Mouse (Mus musculus) ES-Bruce4 (cell line): ENCODE results near the gene Hvcn1. TPM values are rescaled to one million over a fixed set of nuclear protein-coding genes. Genes with fewer than 3 reads are reported as not detected.
A peak's percentile ranks its signal among the peaks of the same experiment; 100 is the strongest.
"Not testable (repeated sequence)": the region's sequence is repeated elsewhere in the genome, so short reads cannot be mapped to it uniquely, and the experiment has no call there.

Source experiments
- H3K27ac ChIP-seq: 2 replicates; pipeline ENCODE4 v1.5.1; 2012; ENCODE audit warnings: low read length, inconsistent platforms; ENCODE audit not compliant: insufficient read depth
- H3K27me3 ChIP-seq: 2 replicates; pipeline ENCODE4 v1.6.1; 2012; ENCODE audit warnings: mild to moderate bottlenecking, low read length, inconsistent platforms; ENCODE audit not compliant: control insufficient read depth, poor library complexity, insufficient read depth, severe bottlenecking
- H3K36me3 ChIP-seq: 2 replicates; pipeline ENCODE4 v1.6.1; 2012; ENCODE audit warnings: inconsistent platforms, mild to moderate bottlenecking, low read length, moderate library complexity; ENCODE audit not compliant: control insufficient read depth, poor library complexity, insufficient read depth, severe bottlenecking
- H3K4me1 ChIP-seq: one replicate; pipeline ENCODE4 v1.8.1; 2011; ENCODE audit warnings: low read length; ENCODE audit not compliant: control insufficient read depth, insufficient read depth
- H3K4me3 ChIP-seq: 2 replicates; pipeline ENCODE4 v1.5.1; 2011; ENCODE audit warnings: low read depth, mild to moderate bottlenecking, low read length
- H3K9ac ChIP-seq: 2 replicates; pipeline ENCODE4 v1.6.1; 2012; ENCODE audit warnings: low read depth, mild to moderate bottlenecking, inconsistent platforms; ENCODE audit not compliant: poor library complexity, severe bottlenecking
- H3K9me3 ChIP-seq: replicated peaks from 2 replicates; pipeline ENCODE4 v1.6.1; 2012; ENCODE audit warnings: mild to moderate bottlenecking, low read length, inconsistent platforms; ENCODE audit not compliant: control insufficient read depth, poor library complexity, insufficient read depth, severe bottlenecking
- CTCF ChIP-seq: IDR thresholded peaks from one replicate; pipeline ENCODE4 v1.8.1; 2011; ENCODE audit warnings: low read depth, low read length
- EP300 ChIP-seq: IDR thresholded peaks from 2 replicates; pipeline ENCODE4 v1.6.1; 2011; ENCODE audit warnings: low read depth, low read length; ENCODE audit not compliant: insufficient read depth
- POLR2A ChIP-seq: IDR thresholded peaks from one replicate; pipeline ENCODE4 v1.8.1; 2011; ENCODE audit warnings: low read length; ENCODE audit not compliant: insufficient read depth
- polyA plus RNA-seq: library from polyadenylated mRNA; stranded (reverse); fragments of >200 nt; gene quantifications from 2 replicates; pipeline ENCODE4 v1.2.4, GENCODE M21; 2011; ENCODE audit warnings: low read depth; ENCODE audit not compliant: missing spikeins, insufficient read depth, insufficient read length

The Hvcn1 gene
- polyA plus RNA-seq, 1 experiment: 10.6 TPM

- Histone ChIP-seq H3K4me3 (no peak overlapping the region), H3K9me3 (no peaks in the 10 kb centered on the region), H3K27me3 (no peaks in the 10 kb centered on the region), H3K27ac (no peak overlapping the region), H3K4me1 (peaks cover 4% of the 10 kb centered on the region), H3K36me3 (no peaks in the 10 kb centered on the region), H3K9ac (no peak overlapping the region)
- TF ChIP-seq CTCF: no peak
- TF ChIP-seq EP300: no peak
- no peak for TF ChIP-seq POLR2A
These were observed 4.3 kb downstream of the Hvcn1 start for GRCm38 (mm10) chr5:122210890-122211289.

DNA sequence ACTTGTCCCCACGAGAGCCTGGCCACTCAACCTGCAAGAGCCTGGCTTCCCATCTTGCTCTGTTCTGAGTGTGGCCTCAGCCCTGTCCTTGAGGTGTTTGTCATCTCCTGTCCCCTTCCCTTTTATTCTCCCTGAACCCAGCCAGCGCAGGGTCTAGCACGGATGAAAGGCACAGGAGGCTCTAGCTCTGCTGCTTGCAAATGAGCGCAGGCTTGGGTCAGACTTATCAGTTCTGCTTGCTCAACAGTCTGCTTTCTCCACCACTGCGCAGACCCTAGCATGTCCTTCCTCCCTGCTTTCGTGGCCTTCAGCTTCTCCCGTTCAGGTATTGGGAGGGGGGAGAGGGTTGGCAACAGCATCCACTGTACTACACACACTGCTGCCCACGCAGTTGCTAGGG, 5.5 kb downstream of the Hvcn1 start:
- peaks cover 4% of the 10 kb centered on the region for H3K4me1 ChIP-seq
- H3K4me3 ChIP-seq: no peak overlapping the region
- no peaks in the 10 kb centered on the region for H3K27me3 ChIP-seq
- TF ChIP-seq EP300 (no peak), POLR2A (no peak), CTCF (no peak)
- H3K27ac ChIP-seq: no peak overlapping the region
- no peaks in the 10 kb centered on the region for H3K9me3 ChIP-seq
- no peaks in the 10 kb centered on the region for H3K36me3 ChIP-seq
- no peak overlapping the region for H3K9ac ChIP-seq

DNA sequence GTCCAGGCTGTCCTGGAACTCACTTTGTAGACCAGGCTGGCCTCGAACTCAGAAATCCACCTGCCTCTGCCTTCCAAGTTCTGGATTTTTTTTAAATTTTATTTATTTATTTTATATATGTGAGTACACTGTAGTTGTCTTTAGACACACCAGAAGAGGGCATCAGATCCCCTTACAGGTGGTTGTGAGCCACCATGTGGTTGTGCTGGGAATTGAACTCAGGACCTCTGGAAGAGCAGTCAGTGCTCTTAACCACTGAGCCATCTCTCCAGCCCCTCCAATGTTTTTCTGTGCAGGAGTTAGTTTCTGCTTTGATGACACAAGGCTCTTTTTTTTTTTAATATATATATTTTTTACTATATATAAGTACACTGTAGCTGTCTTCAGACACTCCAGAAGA, 6.2 kb downstream of the Hvcn1 start:
- peak; percentile 28 for TF ChIP-seq CTCF
- not testable (repeated sequence) for H3K4me3 ChIP-seq, H3K27me3 ChIP-seq, H3K9ac ChIP-seq, H3K36me3 ChIP-seq, H3K27ac ChIP-seq, H3K9me3 ChIP-seq, H3K4me1 ChIP-seq

DNA sequence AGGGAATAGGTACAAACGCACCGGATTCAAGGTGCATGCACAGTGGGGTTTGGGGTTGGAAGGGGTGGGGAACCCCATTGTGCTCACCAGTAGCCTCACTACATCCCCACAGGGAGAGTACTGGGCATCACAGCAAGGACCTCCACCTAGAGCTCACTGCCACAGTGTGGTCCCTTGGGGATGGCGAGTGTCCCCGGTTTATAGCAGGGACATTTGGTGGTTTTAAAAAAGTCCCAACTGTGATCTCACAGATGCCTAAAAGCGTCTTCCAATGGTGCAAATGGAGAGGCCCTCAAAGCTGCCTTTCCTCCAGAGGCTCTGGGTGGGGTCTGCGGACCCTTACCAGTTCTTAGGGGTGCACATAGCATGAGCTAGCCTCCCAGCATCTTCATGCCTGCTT, 7.3 kb downstream of the Hvcn1 start:
- no peak overlapping the region for H3K4me3 ChIP-seq
- H3K36me3 ChIP-seq: no peaks in the 10 kb centered on the region
- peaks cover 4% of the 10 kb centered on the region for H3K4me1 ChIP-seq
- H3K9me3 ChIP-seq: no peaks in the 10 kb centered on the region
- TF ChIP-seq POLR2A (no peak), EP300 (no peak), CTCF (no peak)
- no peak overlapping the region for H3K27ac ChIP-seq
- H3K27me3 ChIP-seq: no peaks in the 10 kb centered on the region
- no peak overlapping the region for H3K9ac ChIP-seq

DNA sequence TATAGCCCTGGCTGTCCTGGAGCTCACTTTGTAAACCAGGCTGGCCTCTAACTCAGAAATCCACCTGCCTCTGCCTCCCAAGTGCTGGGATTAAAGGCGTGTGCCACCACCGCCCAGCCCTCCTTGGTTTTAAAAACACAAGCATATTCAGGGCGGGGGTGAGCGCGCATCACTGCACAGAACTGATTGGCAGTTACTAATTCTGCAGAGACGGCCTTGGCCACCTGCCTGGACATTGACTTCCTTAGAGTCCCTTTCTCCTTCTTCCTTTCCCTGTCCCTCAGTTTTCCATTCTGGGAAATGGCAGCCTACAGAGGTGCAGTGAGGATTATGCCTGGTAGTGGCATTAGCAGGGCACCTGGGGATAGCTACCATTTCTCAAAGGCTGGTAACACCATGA, 11.0 kb downstream of the Hvcn1 start:
- H3K27ac ChIP-seq: no peak overlapping the region
- H3K4me3 ChIP-seq: no peak overlapping the region
- no peaks in the 10 kb centered on the region for H3K9me3 ChIP-seq
- no peaks in the 10 kb centered on the region for H3K27me3 ChIP-seq
- no peak overlapping the region for H3K9ac ChIP-seq
- no peak for TF ChIP-seq CTCF
- TF ChIP-seq EP300: no peak
- TF ChIP-seq POLR2A: no peak
- no peaks in the 10 kb centered on the region for H3K36me3 ChIP-seq
- no peaks in the 10 kb centered on the region for H3K4me1 ChIP-seq

DNA sequence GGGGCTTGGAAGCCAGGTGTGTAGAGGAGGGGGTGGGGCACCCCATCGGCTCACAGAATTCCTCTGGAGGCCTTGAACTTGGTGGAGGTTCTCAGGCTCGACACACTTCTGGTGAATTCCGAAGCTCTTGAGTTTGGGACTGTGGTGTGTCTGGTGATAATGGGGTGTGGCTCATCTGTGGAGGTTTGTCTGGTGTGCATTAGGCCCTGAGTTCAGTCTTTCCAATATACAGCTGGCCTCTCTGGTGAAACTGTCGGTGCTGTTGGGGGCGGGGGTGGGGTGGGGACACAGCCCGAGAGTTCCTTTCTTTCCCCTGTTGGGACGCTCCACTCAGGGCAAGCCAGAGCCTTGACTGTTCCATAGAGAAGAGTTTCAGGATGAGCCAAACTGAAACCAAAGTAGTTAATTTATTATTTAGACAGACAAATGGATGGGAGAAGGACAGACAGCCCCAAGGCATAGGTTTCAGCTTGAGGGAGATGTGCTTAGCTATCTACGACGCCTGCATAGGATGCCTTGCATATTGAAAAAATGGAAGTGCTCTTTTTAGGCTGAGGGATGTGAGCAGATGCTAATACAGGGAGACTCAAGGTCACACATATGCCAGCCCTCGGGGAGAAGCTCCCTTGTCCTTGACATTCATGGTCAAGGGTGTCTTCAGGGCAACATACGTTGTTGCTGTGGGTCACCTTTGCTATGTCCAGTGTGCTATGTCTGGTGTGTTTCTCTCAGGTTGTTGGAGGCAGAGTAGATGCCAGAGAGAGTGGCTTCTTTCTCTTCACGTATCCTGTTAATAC, 11.7 kb downstream of the Hvcn1 start:
- Histone ChIP-seq H3K36me3 (no peaks in the 10 kb centered on the region), H3K9me3 (no peaks in the 10 kb centered on the region), H3K4me1 (no peaks in the 10 kb centered on the region), H3K9ac (no peak overlapping the region), H3K27me3 (no peaks in the 10 kb centered on the region), H3K27ac (no peak overlapping the region), H3K4me3 (no peak overlapping the region)
- TF ChIP-seq CTCF: no peak
- TF ChIP-seq EP300: no peak
- no peak for TF ChIP-seq POLR2A
